Mouse (Mus musculus): ENCODE results near the gene Auts2. TPM values are rescaled to one million over a fixed set of nuclear protein-coding genes. Genes with fewer than 3 reads are reported as not detected.

Auts2 gene
- polyA plus RNA-seq, 1 experiment from 2014 or later: 32.6 TPM

- no peaks in the 10 kb centered on the region for H3K27me3 ChIP-seq (ENCODE audit: control insufficient read depth, insufficient read depth, low read length)
- H3K4me1 ChIP-seq (ENCODE audit: control insufficient read depth, insufficient read depth, low read length): no peaks in the 10 kb centered on the region
- no peaks in the 10 kb centered on the region for H3K9me3 ChIP-seq (ENCODE audit: control insufficient read depth, low read length)
- H3K9ac ChIP-seq (ENCODE audit: low read depth, low read length): no peak overlapping the region
- H3K36me3 ChIP-seq (ENCODE audit: control insufficient read depth, insufficient read depth, low read length): no peaks in the 10 kb centered on the region
- no peak overlapping the region for H3K27ac ChIP-seq (ENCODE audit: low read depth, low read length)
- no peak for ATAC-seq (ENCODE audit: low FRiP score, low TSS enrichment)
- H3K4me3 ChIP-seq (ENCODE audit: low read length): no peak overlapping the region
- WGBS: 42% methylated on average over 9 of the region's 9 CpGs
- no peak overlapping the region for H3K4me2 ChIP-seq (replicated peaks; ENCODE audit: low read depth, low read length)
These were observed 564.2 kb downstream of the Auts2 start for GRCm38 (mm10) chr5:131978939-131979338.

DNA sequence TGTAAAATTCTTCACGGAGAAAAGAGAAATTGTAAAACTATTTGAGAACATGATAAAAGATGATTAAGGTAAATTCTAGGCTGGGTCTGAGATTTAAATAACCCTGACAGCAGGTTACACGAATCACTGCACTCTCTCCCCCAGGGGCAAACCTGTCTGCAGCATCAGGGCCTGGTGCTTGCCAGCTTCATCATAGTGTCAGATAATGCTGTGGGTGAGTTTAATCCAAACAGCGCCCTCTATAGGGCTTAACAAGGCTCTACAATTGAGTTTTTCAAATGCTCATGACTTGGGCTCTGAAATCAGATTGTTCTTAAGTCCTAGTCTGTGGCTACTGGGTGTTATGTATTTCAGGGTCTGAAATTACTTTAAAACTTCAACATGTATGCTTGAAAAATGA lies 565.6 kb downstream of the Auts2 start:
- WGBS: 69% methylated on average over 3 of the region's 3 CpGs
- Histone ChIP-seq H3K4me3 (ENCODE audit: low read length) (no peak overlapping the region), H3K4me2 (replicated peaks; ENCODE audit: low read depth, low read length) (no peak overlapping the region), H3K27ac (ENCODE audit: low read depth, low read length) (no peak overlapping the region), H3K9me3 (ENCODE audit: control insufficient read depth, low read length) (no peaks in the 10 kb centered on the region), H3K9ac (ENCODE audit: low read depth, low read length) (no peak overlapping the region), H3K36me3 (ENCODE audit: control insufficient read depth, insufficient read depth, low read length) (no peaks in the 10 kb centered on the region), H3K27me3 (ENCODE audit: control insufficient read depth, insufficient read depth, low read length) (no peaks in the 10 kb centered on the region), H3K4me1 (ENCODE audit: control insufficient read depth, insufficient read depth, low read length) (no peaks in the 10 kb centered on the region)
- ATAC-seq (ENCODE audit: low FRiP score, low TSS enrichment): no peak

DNA sequence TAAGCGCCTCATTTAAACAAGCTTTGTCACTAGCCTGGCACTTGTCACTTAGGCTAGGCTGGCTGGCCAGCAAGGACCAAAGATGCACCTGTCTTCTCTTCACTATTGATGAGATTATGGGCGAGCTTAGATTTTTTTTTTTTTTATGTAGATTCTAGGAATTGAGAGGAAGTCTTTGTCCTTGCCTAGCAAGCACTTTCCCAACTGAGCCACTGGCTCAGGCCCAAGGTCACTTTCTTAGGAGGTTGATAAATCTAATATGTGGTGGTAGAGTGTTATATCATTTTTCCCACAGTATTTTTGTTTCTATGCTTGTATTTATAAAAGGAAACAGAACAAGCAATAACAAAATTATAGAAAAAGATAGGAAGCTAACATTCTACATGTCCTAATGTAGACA lies 571.2 kb downstream of the Auts2 start:
- Histone ChIP-seq H3K4me3 (ENCODE audit: low read length) (no peak overlapping the region), H3K27ac (ENCODE audit: low read depth, low read length) (no peak overlapping the region), H3K9ac (ENCODE audit: low read depth, low read length) (no peak overlapping the region), H3K9me3 (ENCODE audit: control insufficient read depth, low read length) (no peaks in the 10 kb centered on the region), H3K27me3 (ENCODE audit: control insufficient read depth, insufficient read depth, low read length) (no peaks in the 10 kb centered on the region), H3K36me3 (ENCODE audit: control insufficient read depth, insufficient read depth, low read length) (no peaks in the 10 kb centered on the region), H3K4me1 (ENCODE audit: control insufficient read depth, insufficient read depth, low read length) (0 out of 2 replicates have a peak, but pooled peaks cover 6% of the 10 kb centered on the region), H3K4me2 (replicated peaks; ENCODE audit: low read depth, low read length) (no peak overlapping the region)
- 90% methylated on average over 2 of the region's 2 CpGs for WGBS
- ATAC-seq (ENCODE audit: low FRiP score, low TSS enrichment): no peak

DNA sequence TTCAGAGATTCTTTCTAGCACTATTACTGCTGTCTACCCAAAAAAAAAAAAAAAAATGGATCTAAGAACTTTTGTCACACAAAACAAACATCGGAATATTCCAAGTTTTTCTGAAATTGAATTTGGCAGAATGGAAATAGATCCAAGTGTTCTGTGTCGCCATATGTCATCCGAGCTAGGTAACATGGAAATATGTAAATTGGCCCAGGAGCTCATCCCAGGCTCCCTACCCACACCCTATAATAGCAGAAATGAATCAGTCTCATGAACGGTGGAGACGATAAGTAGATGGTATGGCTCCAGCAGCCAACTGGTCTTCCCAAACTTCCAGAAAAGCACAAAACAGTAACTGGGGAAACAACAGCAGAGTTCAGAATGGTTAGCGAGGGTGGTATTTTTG lies 577.6 kb downstream of the Auts2 start:
- H3K4me2 ChIP-seq (replicated peaks; ENCODE audit: low read depth, low read length): no peak overlapping the region
- no peaks in the 10 kb centered on the region for H3K27me3 ChIP-seq (ENCODE audit: control insufficient read depth, insufficient read depth, low read length)
- H3K9ac ChIP-seq (ENCODE audit: low read depth, low read length): no peak overlapping the region
- no peaks in the 10 kb centered on the region for H3K36me3 ChIP-seq (ENCODE audit: control insufficient read depth, insufficient read depth, low read length)
- WGBS: 97% methylated on average over 6 of the region's 6 CpGs
- H3K9me3 ChIP-seq (ENCODE audit: control insufficient read depth, low read length): peaks cover 4% of the 10 kb centered on the region; the same call in 1 of the 2 replicates
- no peak overlapping the region for H3K27ac ChIP-seq (ENCODE audit: low read depth, low read length)
- H3K4me1 ChIP-seq (ENCODE audit: control insufficient read depth, insufficient read depth, low read length): 0 out of 2 replicates have a peak, but pooled peaks cover 7% of the 10 kb centered on the region
- no peak overlapping the region for H3K4me3 ChIP-seq (ENCODE audit: low read length)
- ATAC-seq (ENCODE audit: low FRiP score, low TSS enrichment): no peak

GRCm38 (mm10) chr5:131963565-131963964 lies 579.6 kb downstream of the Auts2 start:
- no peaks in the 10 kb centered on the region for H3K36me3 ChIP-seq (ENCODE audit: control insufficient read depth, insufficient read depth, low read length)
- peaks cover 8% of the 10 kb centered on the region; the same call in 1 of the 2 replicates for H3K9me3 ChIP-seq (ENCODE audit: control insufficient read depth, low read length)
- H3K27ac ChIP-seq (ENCODE audit: low read depth, low read length): no peak overlapping the region
- H3K27me3 ChIP-seq (ENCODE audit: control insufficient read depth, insufficient read depth, low read length): no peaks in the 10 kb centered on the region
- H3K4me1 ChIP-seq (ENCODE audit: control insufficient read depth, insufficient read depth, low read length): 0 out of 2 replicates have a peak, but pooled peaks cover 7% of the 10 kb centered on the region
- H3K9ac ChIP-seq (ENCODE audit: low read depth, low read length): no peak overlapping the region
- ATAC-seq (ENCODE audit: low FRiP score, low TSS enrichment): no peak
- 98% methylated on average over 4 of the region's 4 CpGs for WGBS
- H3K4me3 ChIP-seq (ENCODE audit: low read length): no peak overlapping the region
- H3K4me2 ChIP-seq (replicated peaks; ENCODE audit: low read depth, low read length): no peak overlapping the region

DNA sequence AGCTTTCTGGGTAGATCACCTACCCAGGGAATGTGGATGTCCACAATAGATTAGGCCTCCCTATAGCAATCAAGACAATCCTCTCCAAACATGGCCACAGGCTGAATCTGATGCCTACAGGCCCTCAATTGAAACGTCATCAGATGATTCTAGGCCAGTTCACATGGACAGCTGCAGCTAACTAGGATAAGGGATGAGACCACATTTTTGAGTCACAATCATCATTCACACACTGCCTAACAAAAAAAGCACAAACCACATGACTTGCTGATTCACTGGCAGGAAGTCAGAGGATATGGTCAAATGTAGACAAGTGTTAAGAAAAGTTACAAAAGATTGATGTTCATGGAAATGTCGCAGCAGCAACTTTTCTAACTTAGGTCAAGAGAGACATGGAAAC lies 581.3 kb downstream of the Auts2 start:
- Histone ChIP-seq H3K4me1 (ENCODE audit: control insufficient read depth, insufficient read depth, low read length) (0 out of 2 replicates have a peak, but pooled peaks cover under 1% of the 10 kb centered on the region), H3K4me2 (replicated peaks; ENCODE audit: low read depth, low read length) (no peak overlapping the region), H3K27me3 (ENCODE audit: control insufficient read depth, insufficient read depth, low read length) (no peaks in the 10 kb centered on the region), H3K9ac (ENCODE audit: low read depth, low read length) (no peak overlapping the region), H3K9me3 (ENCODE audit: control insufficient read depth, low read length) (peaks cover 8% of the 10 kb centered on the region; the same call in 1 of the 2 replicates), H3K36me3 (ENCODE audit: control insufficient read depth, insufficient read depth, low read length) (no peaks in the 10 kb centered on the region), H3K4me3 (ENCODE audit: low read length) (no peak overlapping the region), H3K27ac (ENCODE audit: low read depth, low read length) (no peak overlapping the region)
- WGBS: 63% methylated on average over 2 of the region's 2 CpGs
- ATAC-seq (ENCODE audit: low FRiP score, low TSS enrichment): no peak

DNA sequence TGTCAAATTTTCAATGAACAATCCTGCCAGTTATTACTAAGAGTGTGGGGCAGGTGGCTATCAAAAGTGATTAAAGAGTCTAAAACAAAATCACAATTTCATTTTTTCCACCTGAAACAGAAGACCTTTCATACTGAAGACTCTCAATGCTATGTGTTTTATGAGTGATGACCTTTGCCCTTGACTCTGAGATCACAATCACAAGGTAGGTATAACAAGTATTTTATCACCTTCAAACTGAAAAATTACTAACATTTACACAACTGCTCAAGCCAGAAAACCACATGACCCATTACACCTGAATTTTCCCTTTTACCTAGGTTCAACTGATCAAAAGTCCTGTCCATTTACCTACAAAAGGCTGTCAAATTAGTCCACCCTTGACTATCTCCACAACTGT lies 582.7 kb downstream of the Auts2 start:
- Histone ChIP-seq H3K27ac (ENCODE audit: low read depth, low read length) (no peak overlapping the region), H3K9me3 (ENCODE audit: control insufficient read depth, low read length) (peaks cover 8% of the 10 kb centered on the region; the same call in 1 of the 2 replicates)
- no peak for ATAC-seq (ENCODE audit: low FRiP score, low TSS enrichment)

GRCm38 (mm10) chr5:131956998-131957397 lies 586.1 kb downstream of the Auts2 start:
- Histone ChIP-seq H3K9me3 (ENCODE audit: control insufficient read depth, low read length) (peaks cover 4% of the 10 kb centered on the region; the same call in 1 of the 2 replicates), H3K27me3 (ENCODE audit: control insufficient read depth, insufficient read depth, low read length) (no peaks in the 10 kb centered on the region), H3K4me3 (ENCODE audit: low read length) (no peak overlapping the region), H3K9ac (ENCODE audit: low read depth, low read length) (no peak overlapping the region), H3K27ac (ENCODE audit: low read depth, low read length) (no peak overlapping the region), H3K4me2 (replicated peaks; ENCODE audit: low read depth, low read length) (no peak overlapping the region), H3K4me1 (ENCODE audit: control insufficient read depth, insufficient read depth, low read length) (peaks cover 5% of the 10 kb centered on the region; the same call in 1 of the 2 replicates), H3K36me3 (ENCODE audit: control insufficient read depth, insufficient read depth, low read length) (no peaks in the 10 kb centered on the region)
- 77% methylated on average over 3 of the region's 3 CpGs for WGBS
- ATAC-seq (ENCODE audit: low FRiP score, low TSS enrichment): no peak

More for the DNA sequence above, 582.7 kb downstream of the Auts2 start:
- Histone ChIP-seq H3K4me3 (ENCODE audit: low read length) (no peak overlapping the region), H3K9ac (ENCODE audit: low read depth, low read length) (no peak overlapping the region), H3K27me3 (ENCODE audit: control insufficient read depth, insufficient read depth, low read length) (no peaks in the 10 kb centered on the region), H3K4me1 (ENCODE audit: control insufficient read depth, insufficient read depth, low read length) (peaks cover 5% of the 10 kb centered on the region; the same call in 1 of the 2 replicates), H3K36me3 (ENCODE audit: control insufficient read depth, insufficient read depth, low read length) (no peaks in the 10 kb centered on the region), H3K4me2 (replicated peaks; ENCODE audit: low read depth, low read length) (no peak overlapping the region)

DNA sequence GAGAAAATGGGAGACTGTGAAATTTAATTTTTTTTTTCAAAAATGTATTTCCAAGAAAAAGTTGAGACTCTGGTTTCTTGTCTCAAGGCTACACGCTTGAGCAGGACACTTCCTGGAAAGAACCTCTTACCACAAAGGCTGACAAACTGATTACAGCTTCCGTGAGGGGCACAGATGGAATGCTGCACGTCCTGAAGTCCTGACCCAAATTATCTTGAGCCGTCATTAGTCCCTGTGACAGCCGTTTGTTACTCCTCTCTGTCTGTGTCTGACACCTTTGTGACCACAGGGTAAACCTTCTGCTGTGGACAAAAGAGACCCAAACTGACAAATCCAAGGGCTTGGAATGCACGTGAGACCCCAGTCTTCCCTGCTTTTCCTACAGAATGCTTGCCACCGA lies 587.1 kb downstream of the Auts2 start:
- Histone ChIP-seq H3K4me3 (ENCODE audit: low read length) (no peak overlapping the region), H3K9ac (ENCODE audit: low read depth, low read length) (no peak overlapping the region), H3K4me1 (ENCODE audit: control insufficient read depth, insufficient read depth, low read length) (peaks cover 5% of the 10 kb centered on the region; the same call in 1 of the 2 replicates), H3K27me3 (ENCODE audit: control insufficient read depth, insufficient read depth, low read length) (no peaks in the 10 kb centered on the region), H3K27ac (ENCODE audit: low read depth, low read length) (no peak overlapping the region), H3K36me3 (ENCODE audit: control insufficient read depth, insufficient read depth, low read length) (no peaks in the 10 kb centered on the region), H3K9me3 (ENCODE audit: control insufficient read depth, low read length) (peaks cover 4% of the 10 kb centered on the region; the same call in 1 of the 2 replicates), H3K4me2 (replicated peaks; ENCODE audit: low read depth, low read length) (no peak overlapping the region)
- ATAC-seq (ENCODE audit: low FRiP score, low TSS enrichment): no peak
- 30% methylated on average over 7 of the region's 7 CpGs for WGBS

All from kidney, embryonic 14.5 days (tissue).